Mouse (Mus musculus) adrenal gland, postnatal 36 days (tissue): ENCODE measurements around the gene Serpind1. TPM values are rescaled to one million over a fixed set of nuclear protein-coding genes. Genes with fewer than 3 reads are reported as not detected.

Source experiments
- DNase-seq, 2 experiments: peaks; one replicate each; pipeline ENCODE4 v3.0.0; 2021; ENCODE audit warnings: mixed read lengths in 1 of 2
- total RNA-seq, 2 experiments: library from RNA; stranded (reverse); gene quantifications; 2 replicates each; pipeline ENCODE4 v1.2.3; 2021

Serpind1 gene
- total RNA-seq, 2 experiments from 2014 or later, result 0.40 to 0.63 TPM

GRCm38 (mm10) chr16:17346766-17347165, 15.6 kb downstream of the Serpind1 start:
- DNase-seq, result no peak

GRCm38 (mm10) chr16:17356031-17356430, 24.9 kb downstream of the Serpind1 start:
- no peak for DNase-seq

- DNase-seq, result no peak
Observed at GRCm38 (mm10) chr16:17358787-17359186, 27.6 kb downstream of the Serpind1 start.

GRCm38 (mm10) chr16:17382306-17382705, 51.1 kb downstream of the Serpind1 start:
- no peak for DNase-seq

GRCm38 (mm10) chr16:17383594-17384326, 52.6 kb downstream of the Serpind1 start:
- DNase-seq, result no peak

- DNase-seq, result peak; percentile 37 to 47
Observed at GRCm38 (mm10) chr16:17392784-17393183, 61.6 kb downstream of the Serpind1 start.

Other genes with a start within 250 kb of the Serpind1 start
- 10 to 100 TPM; 83.4 to 97.0 TPM for gene Ppil2, start 220.1 kb upstream of the Serpind1 start, total RNA-seq
- gene 2610318N02Rik, start 206.2 kb upstream of the Serpind1 start, total RNA-seq, result 1 to 10 TPM in 1 of 2 experiments, under 1 TPM in 1; 0.66 to 1.7 TPM
- 10 to 100 TPM; 28.2 to 29.8 TPM for gene Sdf2l1, start 199.0 kb upstream of the Serpind1 start, total RNA-seq
- 1 to 10 TPM; 3.7 to 6.9 TPM for gene Ydjc, start 186.8 kb upstream of the Serpind1 start, total RNA-seq
- under 1 TPM; 0.33 to 0.43 TPM for gene Ccdc116, start 184.1 kb upstream of the Serpind1 start, total RNA-seq
- gene Ube2l3, start 128.7 kb upstream of the Serpind1 start, total RNA-seq, result 100 to 1,000 TPM; 219 to 220 TPM
- not detected for gene Rimbp3, start 122.8 kb upstream of the Serpind1 start, total RNA-seq
- 1 to 10 TPM; 2.9 to 3.1 TPM for gene Hic2, start 97.8 kb upstream of the Serpind1 start, total RNA-seq
- 1 to 10 TPM; 8.6 to 9.3 TPM for gene Tmem191c, start 55.3 kb upstream of the Serpind1 start, total RNA-seq
- gene Snap29, start 74.6 kb downstream of the Serpind1 start, total RNA-seq, result 10 to 100 TPM; 27.3 to 30.2 TPM
- 10 to 100 TPM; 90.6 to 97.2 TPM for gene Pi4ka, start 74.9 kb downstream of the Serpind1 start, total RNA-seq
- gene Crkl, start 120.6 kb downstream of the Serpind1 start, total RNA-seq, result 10 to 100 TPM; 30.4 to 38.1 TPM
- gene Aifm3, start 158.2 kb downstream of the Serpind1 start, total RNA-seq, result 1 to 10 TPM; 6.5 to 8.5 TPM
- gene Lztr1, start 177.3 kb downstream of the Serpind1 start, total RNA-seq, result 10 to 100 TPM; 56.1 to 59.9 TPM
- 10 to 100 TPM; 31.4 to 39.4 TPM for gene Thap7, start 199.8 kb downstream of the Serpind1 start, total RNA-seq
- gene Lrrc74b, start 229.9 kb downstream of the Serpind1 start, total RNA-seq, result not detected
- gene P2rx6, start 230.5 kb downstream of the Serpind1 start, total RNA-seq, result 1 to 10 TPM; 1.4 TPM